Mouse (Mus musculus): ENCODE measurements at regions not wholly inside any gene's neighbourhood (a gene's known extent, or its start where the extent isn't known, plus 50 kb on each side); places are given as distances from the start of the nearest gene placed in this dataset.

DNA sequence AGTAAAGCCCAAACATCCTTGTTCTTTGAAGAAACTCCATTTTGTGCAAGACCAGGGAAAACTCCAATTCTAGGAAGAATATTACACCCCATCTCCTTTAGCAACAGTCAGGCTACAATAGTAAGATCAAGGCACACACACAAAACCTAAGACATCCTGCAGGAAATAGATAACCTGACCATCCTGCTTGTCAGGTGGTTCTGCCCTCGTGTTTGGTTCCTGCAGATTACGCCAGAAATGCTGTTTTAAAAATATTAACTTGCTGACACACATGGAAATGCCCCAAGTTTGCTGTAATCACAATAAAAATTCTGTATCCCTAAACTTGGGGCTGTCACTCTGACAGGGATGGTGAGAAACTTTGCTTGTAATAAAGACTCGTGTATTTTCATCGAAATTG, 251.6 kb downstream of the Kcnj3 start:
- H3K36me3 ChIP-seq (ENCODE audit: control insufficient read depth, insufficient read depth, low read length) = no peaks in the 10 kb centered on the region
- no peaks in the 10 kb centered on the region for H3K9me3 ChIP-seq (ENCODE audit: control insufficient read depth, low read length)
- H3K4me3 ChIP-seq (ENCODE audit: low read depth, low read length) = no peak overlapping the region
- WGBS = 93% methylated on average over 4 of the region's 4 CpGs
- H3K9ac ChIP-seq (ENCODE audit: low read depth, low read length) = no peak overlapping the region
- DNase-seq (ENCODE audit: low spot score) (no peak), ATAC-seq (ENCODE audit: low FRiP score) (no peak)
- no peak overlapping the region for H3K4me2 ChIP-seq (replicated peaks; ENCODE audit: low read depth, low read length)
- H3K27ac ChIP-seq (ENCODE audit: low read depth, low read length) = no peak overlapping the region
- H3K27me3 ChIP-seq (ENCODE audit: control insufficient read depth, insufficient read depth, low read length) = no peaks in the 10 kb centered on the region
- no peaks in the 10 kb centered on the region for H3K4me1 ChIP-seq (replicated peaks; ENCODE audit: control insufficient read depth, insufficient read depth, low read length)

DNA sequence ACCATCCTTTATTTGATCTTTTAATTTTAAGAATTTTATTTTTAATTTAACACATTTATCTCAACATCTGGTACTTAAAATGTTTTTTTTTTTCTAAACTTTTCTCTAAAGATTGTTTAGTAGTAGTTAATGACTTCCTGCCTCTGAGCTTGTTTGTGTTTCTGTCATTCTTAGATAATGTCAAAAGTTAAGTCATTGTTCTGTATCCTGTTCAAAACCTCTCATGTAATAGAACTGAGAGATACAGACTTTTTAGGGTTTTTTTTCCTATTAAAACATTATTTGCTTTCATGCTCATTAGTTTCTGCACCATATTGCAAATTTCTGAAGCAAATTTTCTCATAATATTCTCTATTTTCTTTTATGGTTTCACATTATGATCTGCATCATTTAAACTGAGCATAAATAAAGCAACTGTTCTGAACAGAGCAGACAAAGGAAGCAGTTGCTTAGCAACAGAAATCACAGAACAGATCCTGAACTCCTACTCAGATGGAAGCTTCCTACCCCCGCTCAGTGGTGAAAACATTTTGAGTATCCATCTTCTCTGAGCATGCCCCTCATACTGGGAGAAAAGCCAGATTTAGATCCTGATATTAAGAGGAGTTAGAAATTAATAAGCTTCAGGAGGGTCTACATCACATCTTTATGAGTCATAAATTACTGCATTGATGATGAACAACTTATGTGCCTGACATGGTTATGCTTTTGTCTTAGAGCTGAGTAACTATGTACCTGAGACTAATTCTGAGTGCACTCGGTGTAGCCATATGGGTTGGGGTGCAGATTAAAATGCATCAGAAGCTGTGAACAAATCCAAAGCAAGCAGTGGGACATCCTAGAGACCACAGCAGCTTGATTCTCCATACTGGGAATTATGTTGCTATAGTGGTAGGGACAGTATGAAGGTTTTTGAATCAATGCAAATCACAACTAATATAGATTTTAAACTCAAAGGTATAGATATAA, 257.4 kb downstream of the Kcnj3 start:
- no peak overlapping the region for H3K27ac ChIP-seq (ENCODE audit: low read depth, low read length)
- H3K36me3 ChIP-seq (ENCODE audit: control insufficient read depth, insufficient read depth, low read length) = no peaks in the 10 kb centered on the region
- H3K4me3 ChIP-seq (ENCODE audit: low read depth, low read length) = no peak overlapping the region
- DNase-seq (ENCODE audit: low spot score) = peak; percentile 40
- 55% methylated on average over 2 of the region's 2 CpGs for WGBS
- no peak overlapping the region for H3K9ac ChIP-seq (ENCODE audit: low read depth, low read length)
- H3K9me3 ChIP-seq (ENCODE audit: control insufficient read depth, low read length) = no peaks in the 10 kb centered on the region
- H3K4me2 ChIP-seq (replicated peaks; ENCODE audit: low read depth, low read length) = no peak overlapping the region
- peak; percentile 88 for ATAC-seq (ENCODE audit: low FRiP score)
- no peaks in the 10 kb centered on the region for H3K27me3 ChIP-seq (ENCODE audit: control insufficient read depth, insufficient read depth, low read length)
- no peaks in the 10 kb centered on the region for H3K4me1 ChIP-seq (replicated peaks; ENCODE audit: control insufficient read depth, insufficient read depth, low read length)

DNA sequence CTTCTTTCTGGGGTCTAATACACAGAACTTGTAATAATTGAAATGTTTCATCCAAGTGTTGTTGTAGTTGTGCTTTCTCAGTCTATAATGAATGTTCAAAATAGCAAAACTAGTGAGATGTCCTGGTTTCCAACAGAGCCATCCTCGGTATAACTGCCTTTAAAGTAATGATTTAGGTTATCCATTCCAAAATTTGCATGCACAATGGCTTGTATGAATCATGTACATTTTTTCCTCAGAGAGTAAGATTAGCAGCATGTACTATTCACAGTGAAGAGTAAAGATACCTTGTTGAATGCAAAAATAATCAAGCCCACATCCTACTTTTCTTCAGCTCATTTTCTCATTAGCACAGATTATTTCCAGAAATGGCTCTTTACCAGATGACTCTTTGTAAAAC, 263.9 kb downstream of the Kcnj3 start:
- Histone ChIP-seq H3K4me1 (replicated peaks; ENCODE audit: control insufficient read depth, insufficient read depth, low read length) (no peaks in the 10 kb centered on the region), H3K9ac (ENCODE audit: low read depth, low read length) (no peak overlapping the region), H3K36me3 (ENCODE audit: control insufficient read depth, insufficient read depth, low read length) (no peaks in the 10 kb centered on the region), H3K4me3 (ENCODE audit: low read depth, low read length) (no peak overlapping the region), H3K27ac (ENCODE audit: low read depth, low read length) (no peak overlapping the region), H3K9me3 (ENCODE audit: control insufficient read depth, low read length) (no peaks in the 10 kb centered on the region), H3K27me3 (ENCODE audit: control insufficient read depth, insufficient read depth, low read length) (no peaks in the 10 kb centered on the region), H3K4me2 (replicated peaks; ENCODE audit: low read depth, low read length) (no peak overlapping the region)
- no peak for ATAC-seq (ENCODE audit: low FRiP score)
- 90% methylated on average over 1 of the region's 1 CpGs for WGBS
- DNase-seq (ENCODE audit: low spot score) = no peak

All from hindbrain, embryonic 11.5 days (tissue).